Mouse (Mus musculus) midbrain, embryonic 15.5 days (tissue): ENCODE results near the gene Gdi1. TPM values are rescaled to one million over a fixed set of nuclear protein-coding genes. Genes with fewer than 3 reads are reported as not detected.
"Not testable (repeated sequence)": the region's sequence is repeated elsewhere in the genome, so short reads cannot be mapped to it uniquely, and the experiment has no call there.

ENCODE experiments used
- ATAC-seq: fragments of 200-750 bp; cut with Nextera tagmentation; replicated peaks from 2 replicates; pipeline ENCODE4 v1.8.0; 2017; ENCODE audit warnings: moderate TSS enrichment
- H3K27ac ChIP-seq: fragments of 300-500 bp; sonication (generic); 2 replicates; pipeline ENCODE4 v1.5.1; 2015; ENCODE audit warnings: mild to moderate bottlenecking, inconsistent platforms
- H3K27me3 ChIP-seq: fragments of 300-500 bp; sonication (generic); replicated peaks from 2 replicates; pipeline ENCODE4 v1.6.1; 2015; ENCODE audit warnings: inconsistent platforms
- H3K36me3 ChIP-seq: fragments of 300-500 bp; sonication (generic); replicated peaks from 2 replicates; pipeline ENCODE4 v1.6.1; 2015; ENCODE audit warnings: inconsistent platforms
- H3K4me1 ChIP-seq: fragments of 300-500 bp; sonication (generic); 2 replicates; pipeline ENCODE4 v1.6.1; 2015; ENCODE audit warnings: inconsistent platforms
- H3K4me2 ChIP-seq: fragments of 300-500 bp; sonication (generic); 2 replicates; pipeline ENCODE4 v1.6.1; 2015; ENCODE audit warnings: inconsistent platforms, mild to moderate bottlenecking, moderate library complexity
- H3K4me3 ChIP-seq: fragments of 300-500 bp; sonication (generic); 2 replicates; pipeline ENCODE4 v1.5.1; 2015; ENCODE audit warnings: mild to moderate bottlenecking, inconsistent platforms
- H3K9ac ChIP-seq: fragments of 300-500 bp; sonication (generic); 2 replicates; pipeline ENCODE4 v1.6.1; 2015; ENCODE audit warnings: mild to moderate bottlenecking, inconsistent platforms
- H3K9me3 ChIP-seq: fragments of 300-500 bp; sonication (generic); 2 replicates; pipeline ENCODE4 v1.6.1; 2016; ENCODE audit warnings: inconsistent platforms
- WGBS: fragments of 180-500 bp; shearing (Covaris S2); methylation state at CpG from one replicate; pipeline ENCODE4 v1.1.7; 2015; ENCODE audit warnings: mixed read lengths; 5-methylcytosine and 5-hydroxymethylcytosine counted together
- microRNA-seq: library from miRNA; unstranded; fragments of <30 nt; microRNA quantifications from one replicate; pipeline ENCODE4, GENCODE M21; 2016
- polyA plus RNA-seq: library from polyadenylated mRNA; unstranded; fragments of >200 nt; fragmentation: Nextera tagmentation; extraction: Ambion mirVana; gene quantifications from 2 replicates; pipeline ENCODE4 v1.2.1, GENCODE M21; 2015

Gdi1 gene
- polyA plus RNA-seq, 1 experiment from 2014 or later, result 1,116 TPM

- Histone ChIP-seq H3K4me3 (peak overlapping the region; percentile 43), H3K4me2 (peak overlapping the region; percentile 59), H3K36me3 (no peaks in the 10 kb centered on the region), H3K27me3 (no peaks in the 10 kb centered on the region), H3K27ac (peak overlapping the region; percentile 71), H3K9me3 (no peaks in the 10 kb centered on the region), H3K9ac (peak overlapping the region; percentile 45), H3K4me1 (no peaks in the 10 kb centered on the region)
- 19% methylated on average over 13 of the region's 13 CpGs for WGBS
- ATAC-seq, result peak; percentile 55
Measured at GRCm38 (mm10) chrX:74352645-74353466, 48.1 kb downstream of the Gdi1 start.

DNA sequence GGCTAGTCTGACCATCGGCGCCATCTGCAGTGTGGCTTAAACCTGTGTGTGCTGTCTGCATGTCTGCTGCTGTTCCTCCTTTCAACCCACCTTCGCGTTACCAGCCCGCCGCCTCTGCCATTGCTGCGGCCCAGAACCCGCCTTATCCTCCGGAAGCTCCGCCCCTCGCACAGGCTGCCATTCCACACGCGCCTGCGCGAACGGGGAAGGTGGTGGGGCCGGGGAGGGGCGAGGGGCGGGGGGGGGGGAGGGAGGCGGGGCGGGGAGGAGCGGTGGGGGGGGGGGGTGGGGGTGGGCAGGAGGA lies 48.6 kb downstream of the Gdi1 start, which contains the start of gene Lage3:
Gene Lage3, minus strand, starts transcription at position 152 of the 304 bp plus-strand sequence.
- Histone ChIP-seq H3K4me3 (peak within 1 kb of the TSS; percentile 43), H3K4me1 (no peaks in the 10 kb centered on the region), H3K27me3 (no peaks in the 10 kb centered on the region), H3K9ac (peak within 1 kb of the TSS; percentile 45), H3K9me3 (no peaks in the 10 kb centered on the region), H3K4me2 (peak within 1 kb of the TSS; percentile 59), H3K36me3 (no peaks in the 10 kb centered on the region), H3K27ac (peak within 1 kb of the TSS; percentile 71)
- WGBS, result 19% methylated on average over 12 of the region's 22 CpGs
- peak; percentile 93 for ATAC-seq

GRCm38 (mm10) chrX:74357069-74357468 lies 52.3 kb downstream of the Gdi1 start:
- not testable (repeated sequence) for H3K27me3 ChIP-seq, H3K27ac ChIP-seq, H3K4me2 ChIP-seq, H3K4me3 ChIP-seq, ATAC-seq, H3K9me3 ChIP-seq, H3K36me3 ChIP-seq, H3K4me1 ChIP-seq, H3K9ac ChIP-seq
- WGBS, result 89% methylated on average over 3 of the region's 3 CpGs

GRCm38 (mm10) chrX:74359171-74359570 lies 54.4 kb downstream of the Gdi1 start:
- H3K4me1 ChIP-seq, result no peaks in the 10 kb centered on the region
- ATAC-seq, result no peak
- 63% methylated on average over 11 of the region's 11 CpGs for WGBS
- no peaks in the 10 kb centered on the region for H3K27me3 ChIP-seq
- no peaks in the 10 kb centered on the region for H3K36me3 ChIP-seq
- H3K4me3 ChIP-seq, result no peak overlapping the region
- H3K4me2 ChIP-seq, result no peak overlapping the region
- no peak overlapping the region for H3K9ac ChIP-seq
- no peaks in the 10 kb centered on the region for H3K9me3 ChIP-seq
- H3K27ac ChIP-seq, result no peak overlapping the region

Small RNAs within 50 kb of the gene (microRNA-seq; reads per million reads assigned to microRNA genes)
- gene Mir7091 (not detected), gene Mir7092 (1.3 reads per million)

Other genes starting within 250 kb of the Gdi1 start
- gene Opn1mw, start 177.5 kb upstream of the Gdi1 start, polyA plus RNA-seq, result not detected in 2 replicates
- gene Mecp2, start 169.6 kb upstream of the Gdi1 start, polyA plus RNA-seq, result 15.7 and 17.0 TPM in 2 replicates
- gene Tex28, start 137.2 kb upstream of the Gdi1 start, polyA plus RNA-seq, result not detected in 2 replicates
- gene Tktl1, start 127.7 kb upstream of the Gdi1 start, polyA plus RNA-seq, result 0.06 and 0.11 TPM in 2 replicates
- 92.6 and 96.4 TPM in 2 replicates for gene Flna, start 55.2 kb upstream of the Gdi1 start, polyA plus RNA-seq
- gene Emd, start 50.3 kb upstream of the Gdi1 start, polyA plus RNA-seq, result 16.0 and 17.7 TPM in 2 replicates
- gene Rpl10, start 34.2 kb upstream of the Gdi1 start, polyA plus RNA-seq, result 402 and 414 TPM in 2 replicates
- 86.8 and 90.3 TPM in 2 replicates for gene Taz, start 23.1 kb upstream of the Gdi1 start, polyA plus RNA-seq
- 2.9 and 5.2 TPM in 2 replicates for gene Dnase1l1, start 22.7 kb upstream of the Gdi1 start, polyA plus RNA-seq
- 308 and 309 TPM in 2 replicates for gene Atp6ap1, start 7.9 kb upstream of the Gdi1 start, polyA plus RNA-seq
- gene Fam50a, start 8.0 kb downstream of the Gdi1 start, polyA plus RNA-seq, result 59.9 and 62.2 TPM in 2 replicates
- gene Plxna3, start 24.1 kb downstream of the Gdi1 start, polyA plus RNA-seq, result 64.4 and 75.0 TPM in 2 replicates
- gene Lage3, start 48.6 kb downstream of the Gdi1 start, polyA plus RNA-seq, result 59.8 and 62.3 TPM in 2 replicates
- gene Ubl4a, start 68.2 kb downstream of the Gdi1 start, polyA plus RNA-seq, result 67.1 and 71.1 TPM in 2 replicates
- 9.9 and 10.5 TPM in 2 replicates for gene Slc10a3, start 68.4 kb downstream of the Gdi1 start, polyA plus RNA-seq
- gene Fam3a, start 88.3 kb downstream of the Gdi1 start, polyA plus RNA-seq, result 36.2 and 38.3 TPM in 2 replicates
- 15.2 and 16.0 TPM in 2 replicates for gene Ikbkg, start 88.3 kb downstream of the Gdi1 start, polyA plus RNA-seq
- 56.6 and 57.4 TPM in 2 replicates for gene G6pdx, start 124.2 kb downstream of the Gdi1 start, polyA plus RNA-seq
- not detected in 2 replicates for gene Gm6880, start 176.4 kb downstream of the Gdi1 start, polyA plus RNA-seq